ENCODE assay signal across 13 mouse cellular contexts in genomic region chr9:100266528-100267387, GRCm38 (mm10).
DNase-seq lines count a peak whose midpoint lies in the region; ATAC-seq and TF ChIP-seq lines count a peak whose summit lies in the region.
"Had no signal": no experiment of that assay in that cellular context is flagged by ENCODE, and none has a peak within 500 bp of the region (broad histone marks: within the 10 kb centered on the region; RNA-seq: fewer than 3 reads in every experiment).

No protein-coding gene starts in this region.

- DNase-seq in brain, embryonic 14.5 days (ENCODE audit: low read depth), result peak; percentile 76
- no peak for DNase-seq in heart, embryonic 10.5 days (ENCODE audit: low spot score)
- no peak for DNase-seq in spleen, postnatal 4 days (ENCODE audit: low spot score in 2 of 2)
- no peak for DNase-seq in adrenal gland, adult 18-20 months (ENCODE audit: low spot score in 2 of 2)
- DNase-seq: layer of hippocampus, postnatal 36 days had no signal

- no peak overlapping the region for H3K9ac ChIP-seq in embryonic facial prominence, embryonic 13.5 days
- H3K9ac ChIP-seq in hindbrain, embryonic 13.5 days, result peak overlapping the region; percentile 35; the same call in 1 of the 2 replicates
- no peak overlapping the region for H3K9ac ChIP-seq in midbrain, embryonic 16.5 days (ENCODE audit: low read depth, low read length)

- H3K4me3 ChIP-seq in embryonic facial prominence, embryonic 13.5 days, result no peak overlapping the region
- no peak overlapping the region for H3K4me3 ChIP-seq in hindbrain, embryonic 13.5 days
- peak overlapping the region; percentile 8; the same call in 1 of the 2 replicates for H3K4me3 ChIP-seq in midbrain, embryonic 16.5 days (ENCODE audit: low read depth, low read length)
- no peak overlapping the region for H3K4me3 ChIP-seq in heart, embryonic 10.5 days

- H3K4me2 ChIP-seq in embryonic facial prominence, embryonic 13.5 days, result 0 out of 2 replicates have a peak overlapping the region, but pooled peaks have one; percentile 2
- peak overlapping the region; percentile 45 for H3K4me2 ChIP-seq in hindbrain, embryonic 13.5 days
- peak overlapping the region; percentile 44 for H3K4me2 ChIP-seq in midbrain, embryonic 16.5 days (ENCODE audit: low read length)
- H3K4me2 ChIP-seq: liver, embryonic 11.5 days had no signal

- no peak for ATAC-seq in embryonic facial prominence, embryonic 13.5 days (ENCODE audit: insufficient number of reproducible peaks, insufficient read depth, low FRiP score, low TSS enrichment, low read depth)
- no peak for ATAC-seq in hindbrain, embryonic 13.5 days (ENCODE audit: low FRiP score)
- no peak for ATAC-seq in midbrain, embryonic 16.5 days
- no peak for ATAC-seq in megakaryocyte, adult 5-6 weeks (ENCODE audit: poor library complexity, severe bottlenecking)
- ATAC-seq: inflammation-experienced regulatory T-cells, adult 6 months; lung, postnatal 0 days had no signal

- no peaks in the 10 kb centered on the region for H3K36me3 ChIP-seq in embryonic facial prominence, embryonic 13.5 days
- no peaks in the 10 kb centered on the region for H3K36me3 ChIP-seq in hindbrain, embryonic 13.5 days
- no peaks in the 10 kb centered on the region for H3K36me3 ChIP-seq in midbrain, embryonic 16.5 days (ENCODE audit: control insufficient read depth, insufficient read depth, low read length)
- no peaks in the 10 kb centered on the region for H3K36me3 ChIP-seq in heart, embryonic 10.5 days

- TF ChIP-seq CTCF in brain, embryonic 14.5 days (IDR thresholded peaks at IDR 0.05; ENCODE audit: borderline replicate concordance, extremely low read depth, insufficient read depth, insufficient read length), result no peak

- H3K27me3 ChIP-seq in embryonic facial prominence, embryonic 13.5 days, result peaks cover 14% of the 10 kb centered on the region
- H3K27me3 ChIP-seq in hindbrain, embryonic 13.5 days, result peaks cover 35% of the 10 kb centered on the region
- H3K27me3 ChIP-seq in midbrain, embryonic 16.5 days (ENCODE audit: control insufficient read depth, insufficient read depth, low read depth, low read length), result peaks cover 2% of the 10 kb centered on the region
- H3K27me3 ChIP-seq in heart, embryonic 10.5 days (ENCODE audit: insufficient read depth, poor library complexity, severe bottlenecking), result no peaks in the 10 kb centered on the region

- TF ChIP-seq POLR2A in brain, embryonic 14.5 days (IDR thresholded peaks at IDR 0.05; ENCODE audit: borderline replicate concordance, extremely low read depth, insufficient read depth, insufficient read length, poor library complexity, severe bottlenecking), result no peak

- no peak overlapping the region for H3K27ac ChIP-seq in embryonic facial prominence, embryonic 13.5 days
- H3K27ac ChIP-seq in hindbrain, embryonic 13.5 days, result no peak overlapping the region
- H3K27ac ChIP-seq in midbrain, embryonic 16.5 days (ENCODE audit: low read length), result peak overlapping the region; percentile 14; the same call in 1 of the 2 replicates
- no peak overlapping the region for H3K27ac ChIP-seq in heart, embryonic 10.5 days
- H3K27ac ChIP-seq: kidney, postnatal 0 days had no signal

- WGBS in embryonic facial prominence, embryonic 13.5 days, result 33% methylated on average over 16 of the region's 16 CpGs
- 18% methylated on average over 16 of the region's 16 CpGs for WGBS in hindbrain, embryonic 13.5 days
- 11% methylated on average over 16 of the region's 16 CpGs for WGBS in midbrain, embryonic 16.5 days
- 44% methylated on average over 16 of the region's 16 CpGs for WGBS in heart, embryonic 10.5 days

- no peaks in the 10 kb centered on the region for H3K9me3 ChIP-seq in embryonic facial prominence, embryonic 13.5 days
- no peaks in the 10 kb centered on the region for H3K9me3 ChIP-seq in hindbrain, embryonic 13.5 days
- no peaks in the 10 kb centered on the region for H3K9me3 ChIP-seq in midbrain, embryonic 16.5 days (replicated peaks; ENCODE audit: control insufficient read depth, low read length, poor library complexity, severe bottlenecking)
- H3K9me3 ChIP-seq in heart, embryonic 10.5 days, result no peaks in the 10 kb centered on the region

- no peaks in the 10 kb centered on the region for H3K4me1 ChIP-seq in embryonic facial prominence, embryonic 13.5 days
- peaks cover 20% of the 10 kb centered on the region for H3K4me1 ChIP-seq in hindbrain, embryonic 13.5 days (replicated peaks)
- H3K4me1 ChIP-seq in midbrain, embryonic 16.5 days (ENCODE audit: control insufficient read depth, insufficient read depth, low read length), result peaks cover 10% of the 10 kb centered on the region
- no peaks in the 10 kb centered on the region for H3K4me1 ChIP-seq in heart, embryonic 10.5 days
